Mouse (Mus musculus) layer of hippocampus, adult 11-12 months (tissue): Measurements from ENCODE around the gene 3425401B19Rik.

Experiments
- DNase-seq: peaks from one replicate; pipeline ENCODE4 v3.0.0; 2022; ENCODE audit warnings: low spot score

3425401B19Rik gene

GRCm38 (mm10) chr14:32685124-32685826, at the start of gene 3425401B19Rik:
3425401B19Rik (minus strand) TSS chr14:32685293.
- DNase-seq, result no peak

GRCm38 (mm10) chr14:32732961-32733360, 47.9 kb upstream of the 3425401B19Rik start:
- no peak for DNase-seq

GRCm38 (mm10) chr14:32726864-32727263, 41.8 kb upstream of the 3425401B19Rik start:
- no peak for DNase-seq

- no peak for DNase-seq
Observed at GRCm38 (mm10) chr14:32721461-32721860, 36.4 kb upstream of the 3425401B19Rik start.

- no peak for DNase-seq
Observed at GRCm38 (mm10) chr14:32716763-32717439, 31.8 kb upstream of the 3425401B19Rik start.

GRCm38 (mm10) chr14:32715489-32715888, 30.4 kb upstream of the 3425401B19Rik start:
- no peak for DNase-seq

- no peak for DNase-seq
Observed at GRCm38 (mm10) chr14:32715076-32715475, 30.0 kb upstream of the 3425401B19Rik start.

- DNase-seq, result no peak
Observed at GRCm38 (mm10) chr14:32709861-32710260, 24.8 kb upstream of the 3425401B19Rik start.

- DNase-seq, result no peak
Observed at GRCm38 (mm10) chr14:32708756-32709155, 23.7 kb upstream of the 3425401B19Rik start.

GRCm38 (mm10) chr14:32707938-32708337, 22.8 kb upstream of the 3425401B19Rik start:
- no peak for DNase-seq

- DNase-seq, result no peak
Observed at GRCm38 (mm10) chr14:32700972-32701371, 15.9 kb upstream of the 3425401B19Rik start.

- DNase-seq, result no peak
Observed at GRCm38 (mm10) chr14:32698556-32698955, 13.5 kb upstream of the 3425401B19Rik start.

GRCm38 (mm10) chr14:32697774-32698173, 12.7 kb upstream of the 3425401B19Rik start:
- DNase-seq, result peak; percentile 20

GRCm38 (mm10) chr14:32696344-32696743, 11.3 kb upstream of the 3425401B19Rik start:
- no peak for DNase-seq

- DNase-seq, result no peak
Observed at GRCm38 (mm10) chr14:32695906-32696305, 10.8 kb upstream of the 3425401B19Rik start.

- no peak for DNase-seq
Observed at GRCm38 (mm10) chr14:32684735-32685105, 373 bp downstream of the 3425401B19Rik start.

GRCm38 (mm10) chr14:32683982-32684734, 935 bp downstream of the 3425401B19Rik start:
- DNase-seq, result peak; percentile 23

GRCm38 (mm10) chr14:32683251-32683838, 1.7 kb downstream of the 3425401B19Rik start:
- peak; percentile 32 for DNase-seq

GRCm38 (mm10) chr14:32682536-32682935, 2.6 kb downstream of the 3425401B19Rik start:
- no peak for DNase-seq

GRCm38 (mm10) chr14:32681603-32682002, 3.5 kb downstream of the 3425401B19Rik start:
- no peak for DNase-seq

GRCm38 (mm10) chr14:32678565-32678964, 6.5 kb downstream of the 3425401B19Rik start:
- DNase-seq, result no peak

GRCm38 (mm10) chr14:32673178-32673577, 11.9 kb downstream of the 3425401B19Rik start:
- DNase-seq, result no peak
